Mouse (Mus musculus) gastrocnemius, adult 18-20 months (tissue): ENCODE measurements around the gene Mpeg1. TPM values are rescaled to one million over a fixed set of nuclear protein-coding genes. Genes with fewer than 3 reads are reported as not detected.

Experiments used
- DNase-seq: peaks from one replicate; pipeline ENCODE4 v3.0.0; 2021; ENCODE audit warnings: low spot score
- total RNA-seq, 2 experiments: library from RNA; stranded (reverse); gene quantifications; 2 replicates each; pipeline ENCODE4 v1.2.3; 2021

The Mpeg1 gene
- total RNA-seq, 2 experiments from 2014 or later: 0.80 to 1.6 TPM

GRCm38 (mm10) chr19:12489675-12490570 lies 29.3 kb downstream of the Mpeg1 start:
- DNase-seq: no peak

- no peak for DNase-seq
Observed at GRCm38 (mm10) chr19:12491636-12492035, 31.1 kb downstream of the Mpeg1 start.

- no peak for DNase-seq
Observed at GRCm38 (mm10) chr19:12493453-12494186, 33.0 kb downstream of the Mpeg1 start.

GRCm38 (mm10) chr19:12494187-12494458 lies 33.5 kb downstream of the Mpeg1 start:
- no peak for DNase-seq

GRCm38 (mm10) chr19:12494972-12495535 lies 34.5 kb downstream of the Mpeg1 start:
- DNase-seq: no peak

GRCm38 (mm10) chr19:12496241-12496640 lies 35.7 kb downstream of the Mpeg1 start:
- peak; percentile 21 for DNase-seq

- DNase-seq: no peak
Observed at GRCm38 (mm10) chr19:12497909-12498308, 37.3 kb downstream of the Mpeg1 start.

GRCm38 (mm10) chr19:12498321-12498720 lies 37.7 kb downstream of the Mpeg1 start:
- no peak for DNase-seq

- DNase-seq: no peak
Observed at GRCm38 (mm10) chr19:12498941-12499340, 38.4 kb downstream of the Mpeg1 start.

- DNase-seq: no peak
Observed at GRCm38 (mm10) chr19:12499485-12499884, 38.9 kb downstream of the Mpeg1 start.

GRCm38 (mm10) chr19:12500124-12500523 lies 39.5 kb downstream of the Mpeg1 start:
- peak; percentile 50 for DNase-seq

- peak; percentile 38 for DNase-seq
Observed at GRCm38 (mm10) chr19:12500881-12501311, 40.3 kb downstream of the Mpeg1 start.

- peak; percentile 96 for DNase-seq
Observed at GRCm38 (mm10) chr19:12501370-12502347, 41.1 kb downstream of the Mpeg1 start, which contains the start of gene Dtx4. Dtx4 (minus strand) TSS chr19:12501454.

- no peak for DNase-seq
Observed at GRCm38 (mm10) chr19:12502756-12503155, 42.2 kb downstream of the Mpeg1 start.

- no peak for DNase-seq
Observed at GRCm38 (mm10) chr19:12514621-12515020, 54.0 kb downstream of the Mpeg1 start.

Other genes with a start within 250 kb of the Mpeg1 start
- not detected for gene Olfr1432, start 228.2 kb upstream of the Mpeg1 start, total RNA-seq
- not detected for gene Olfr262, start 219.1 kb upstream of the Mpeg1 start, total RNA-seq
- gene Olfr235, start 199.7 kb upstream of the Mpeg1 start, total RNA-seq: not detected
- not detected for gene Olfr1434, start 180.9 kb upstream of the Mpeg1 start, total RNA-seq
- not detected for gene Olfr1436, start 161.6 kb upstream of the Mpeg1 start, total RNA-seq
- gene Olfr1437, start 135.7 kb upstream of the Mpeg1 start, total RNA-seq: not detected
- not detected for gene Olfr1438-ps1, start 124.9 kb upstream of the Mpeg1 start, total RNA-seq
- not detected for gene Olfr1440, start 73.5 kb upstream of the Mpeg1 start, total RNA-seq
- gene Olfr1441, start 43.3 kb upstream of the Mpeg1 start, total RNA-seq: not detected
- not detected for gene Pfpl, start 32.9 kb upstream of the Mpeg1 start, total RNA-seq
- gene Dtx4, start 40.7 kb downstream of the Mpeg1 start, total RNA-seq: 1 to 10 TPM; 2.9 to 3.7 TPM
- 1 to 10 TPM; 1.3 to 2.7 TPM for gene Fam111a, start 85.0 kb downstream of the Mpeg1 start, total RNA-seq
- not detected for gene Gm4952, start 139.2 kb downstream of the Mpeg1 start, total RNA-seq
- gene Glyat, start 172.5 kb downstream of the Mpeg1 start, total RNA-seq: not detected
- gene Olfr1442, start 209.7 kb downstream of the Mpeg1 start, total RNA-seq: not detected
- not detected for gene Olfr1443, start 217.3 kb downstream of the Mpeg1 start, total RNA-seq
- under 1 TPM; 0.14 to 0.39 TPM for gene Keg1, start 235.0 kb downstream of the Mpeg1 start, total RNA-seq